Mouse (Mus musculus) testis, adult 2 months (tissue): ENCODE results near the gene Exoc2.

ENCODE experiments used
- CTCF ChIP-seq: fragments of 200-500 bp; IDR thresholded peaks from 2 replicates; pipeline ENCODE4 v1.5.1; 2012; ENCODE audit warnings: low read depth, mild to moderate bottlenecking, inconsistent platforms, low read length, moderate library complexity; ENCODE audit not compliant: control insufficient read depth, insufficient read depth, insufficient replicate concordance
- POLR2A ChIP-seq: fragments of 200-500 bp; IDR thresholded peaks from 2 replicates; pipeline ENCODE4 v1.6.1; 2012; ENCODE audit warnings: low read depth, mild to moderate bottlenecking, inconsistent platforms, low read length, moderate library complexity; ENCODE audit not compliant: control insufficient read depth

DNA sequence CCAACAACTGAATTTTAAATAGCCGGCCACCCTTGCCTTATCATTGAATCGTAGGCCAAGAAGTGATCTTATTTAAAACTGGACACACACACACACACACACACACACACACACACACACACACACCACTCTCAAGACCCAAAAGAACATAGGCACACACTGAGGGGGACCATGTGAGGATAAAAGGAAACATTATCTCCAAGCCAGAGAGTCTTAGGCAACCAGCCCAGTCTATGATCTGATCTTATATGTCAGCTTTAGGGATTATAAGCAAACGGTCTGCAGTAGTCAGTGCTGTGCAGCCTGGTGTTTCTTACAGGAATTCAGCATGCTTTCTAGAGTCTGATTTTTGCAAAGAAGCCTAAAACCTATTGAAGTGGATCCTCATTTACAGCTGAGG, 181.2 kb downstream of the Exoc2 start:
- no peak for TF ChIP-seq CTCF
- no peak for TF ChIP-seq POLR2A
